ENCODE assay signal across 19 mouse cellular contexts in the genomic region with DNA sequence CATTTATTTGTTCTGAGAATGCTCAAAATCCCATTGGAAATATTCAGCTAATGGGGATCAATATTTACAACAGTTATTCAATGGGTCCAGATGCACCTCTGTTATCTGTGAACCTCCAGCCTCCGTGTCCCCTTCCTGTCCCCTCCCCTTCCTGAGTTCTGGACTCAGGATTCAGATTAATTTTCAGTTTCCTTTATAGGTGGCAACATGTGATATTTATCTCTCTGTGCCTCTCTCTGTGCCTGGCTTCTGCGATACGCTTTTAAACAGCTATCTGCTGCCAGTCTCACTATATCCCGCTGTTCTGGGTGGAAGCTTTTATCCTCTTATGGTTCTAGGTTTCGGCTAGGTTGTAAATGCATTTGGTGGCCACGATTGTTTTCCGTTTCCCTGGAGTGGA. TPM values are rescaled to one million over a fixed set of nuclear protein-coding genes. Genes with fewer than 3 reads are reported as not detected.
A peak's percentile ranks its signal among the peaks of the same experiment; 100 is the strongest.
DNase-seq lines count a peak whose midpoint lies in the region; ATAC-seq and TF ChIP-seq lines count a peak whose summit lies in the region.
"Had no signal": no experiment of that assay in that cellular context is flagged by ENCODE, and none has a peak within 500 bp of the region (broad histone marks: within the 10 kb centered on the region; RNA-seq: fewer than 3 reads in every experiment).

No protein-coding gene starts in this region.

- no peak overlapping the region for H3K4me3 ChIP-seq in kidney, adult 2 months (ENCODE audit: insufficient read depth, low read depth, low read length)
- H3K4me3 ChIP-seq in kidney, embryonic 15.5 days (replicated peaks), result no peak overlapping the region
- no peak overlapping the region for H3K4me3 ChIP-seq in liver, embryonic 15.5 days (replicated peaks)
- H3K4me3 ChIP-seq: forebrain, embryonic 12.5 days; hindbrain, embryonic 12.5 days; midbrain, embryonic 13.5 days; neural tube, embryonic 13.5 days had no signal

- H3K27ac ChIP-seq in kidney, adult 2 months (ENCODE audit: insufficient read depth, low read depth, low read length), result no peak overlapping the region
- H3K27ac ChIP-seq in kidney, embryonic 15.5 days, result no peak overlapping the region
- no peak overlapping the region for H3K27ac ChIP-seq in liver, embryonic 15.5 days (replicated peaks)
- H3K27ac ChIP-seq: forebrain, embryonic 12.5 days; hindbrain, embryonic 12.5 days; midbrain, embryonic 13.5 days; neural tube, embryonic 13.5 days had no signal

- WGBS in kidney, adult 2 months, result 75% methylated on average over 7 of the region's 7 CpGs
- WGBS in kidney, embryonic 15.5 days, result 75% methylated on average over 7 of the region's 7 CpGs
- WGBS in liver, embryonic 15.5 days (ENCODE audit: insufficient replicate concordance), result 22% methylated on average over 7 of the region's 7 CpGs

- no peak for TF ChIP-seq CTCF in kidney, adult 2 months (conservative IDR thresholded peaks at IDR 0.05; ENCODE audit: insufficient read depth, insufficient read length, low read depth, low read length)

- H3K9ac ChIP-seq in kidney, embryonic 15.5 days, result no peak overlapping the region
- no peak overlapping the region for H3K9ac ChIP-seq in liver, embryonic 15.5 days
- H3K9ac ChIP-seq: forebrain, embryonic 12.5 days; hindbrain, embryonic 12.5 days; midbrain, embryonic 13.5 days; neural tube, embryonic 13.5 days had no signal

- H3K4me1 ChIP-seq in kidney, adult 2 months (ENCODE audit: control insufficient read depth, insufficient read depth, low read length), result no peaks in the 10 kb centered on the region
- H3K4me1 ChIP-seq in kidney, embryonic 15.5 days, result no peaks in the 10 kb centered on the region
- H3K4me1 ChIP-seq in liver, embryonic 15.5 days (replicated peaks), result peaks cover 6% of the 10 kb centered on the region; the same call in 1 of the 2 replicates
- H3K4me1 ChIP-seq: forebrain, embryonic 12.5 days; hindbrain, embryonic 12.5 days; midbrain, embryonic 13.5 days; neural tube, embryonic 13.5 days had no signal

- H3K27me3 ChIP-seq in kidney, adult 2 months (replicated peaks; ENCODE audit: control insufficient read depth, insufficient read depth, low read length), result no peaks in the 10 kb centered on the region
- no peaks in the 10 kb centered on the region for H3K27me3 ChIP-seq in kidney, embryonic 15.5 days
- no peaks in the 10 kb centered on the region for H3K27me3 ChIP-seq in liver, embryonic 15.5 days
- H3K27me3 ChIP-seq: forebrain, embryonic 12.5 days; hindbrain, embryonic 12.5 days; midbrain, embryonic 13.5 days; neural tube, embryonic 13.5 days had no signal

- no peak for TF ChIP-seq POLR2A in kidney, adult 2 months (IDR thresholded peaks at IDR 0.05; ENCODE audit: low read depth, low read length)

- no peak overlapping the region for H3K4me2 ChIP-seq in kidney, embryonic 15.5 days
- peak overlapping the region; percentile 43 for H3K4me2 ChIP-seq in liver, embryonic 15.5 days
- H3K4me2 ChIP-seq: forebrain, embryonic 12.5 days; hindbrain, embryonic 12.5 days; midbrain, embryonic 13.5 days; neural tube, embryonic 13.5 days had no signal

- ATAC-seq in kidney, embryonic 15.5 days (replicated peaks; ENCODE audit: low FRiP score), result no peak
- ATAC-seq in erythroid progenitor cell, adult 5-6 weeks (replicated peaks; ENCODE audit: low FRiP score, poor library complexity, severe bottlenecking), result 0 out of 2 replicates have a peak, but pooled peaks have one; percentile 5
- peak; percentile 57 for ATAC-seq in liver, embryonic 15.5 days (ENCODE audit: insufficient read depth)
- ATAC-seq in frontal cortex, adult (ENCODE audit: low TSS enrichment), result no peak
- ATAC-seq: midbrain, embryonic 13.5 days had no signal

- no peaks in the 10 kb centered on the region for H3K36me3 ChIP-seq in kidney, adult 2 months (ENCODE audit: control insufficient read depth, insufficient read depth, low read length)
- H3K36me3 ChIP-seq in kidney, embryonic 15.5 days, result no peaks in the 10 kb centered on the region
- no peaks in the 10 kb centered on the region for H3K36me3 ChIP-seq in liver, embryonic 15.5 days (replicated peaks)
- H3K36me3 ChIP-seq: forebrain, embryonic 12.5 days; G1E; hindbrain, embryonic 12.5 days; midbrain, embryonic 13.5 days; neural tube, embryonic 13.5 days had no signal

- intact Hi-C loops in heart, postnatal 10 days (cut with DNase I), result no loop called here

- DNase-seq in kidney, adult 2 months, result peak; percentile 20
- DNase-seq in 416B (ENCODE audit: low read depth), result peak; percentile 57
- DNase-seq in heart, postnatal 10 days, result no peak
- DNase-seq in thymus, postnatal 10 days (ENCODE audit: low spot score in 2 of 2), result no peak
- DNase-seq: adrenal gland, postnatal 36 days; cerebellum, adult 2 months; cerebellum, postnatal 36 days; gastrocnemius, postnatal 36 days; kidney, adult 8-10 months; thymus, postnatal 36 days had no signal

- H3K9me3 ChIP-seq in kidney, embryonic 15.5 days (replicated peaks), result no peaks in the 10 kb centered on the region
- no peaks in the 10 kb centered on the region for H3K9me3 ChIP-seq in liver, embryonic 15.5 days (replicated peaks)
- H3K9me3 ChIP-seq: forebrain, embryonic 12.5 days; G1E; hindbrain, embryonic 12.5 days; midbrain, embryonic 13.5 days; neural tube, embryonic 13.5 days had no signal

RNA-seq across cellular contexts. Expression of a gene that starts 38.8 kb away (rescaled TPM):
- polyA plus RNA-seq in kidney, adult 2 months (2012; rRNA removed), result 11.0 and 12.5 TPM in 2 replicates
- polyA plus RNA-seq in kidney, embryonic 15.5 days (2015; fragmentation: Nextera tagmentation; extraction: Ambion mirVana), result 3.9 and 5.2 TPM in 2 replicates
- 0.72 and 0.84 TPM in 2 replicates for total RNA-seq in erythroid progenitor cell, adult 5-6 weeks (2015; ENCODE audit: low replicate concordance)
- total RNA-seq in erythroid progenitor cell, adult 5-6 weeks (2017; ENCODE audit: low replicate concordance), result 1.1 and 1.2 TPM in 2 replicates
- polyA plus RNA-seq in liver, embryonic 15.5 days (2015; fragmentation: Nextera tagmentation; extraction: Ambion mirVana), result 0.46 and 0.63 TPM in 2 replicates
- total RNA-seq in heart, postnatal 10 days (2021), result 10 to 100 TPM; 53.8 to 62.2 TPM
- polyA plus RNA-seq: G1E had no signal

Comparison
In these comparisons a context has a peak if more than half of its experiments do, and no peak if none do; other contexts are left out.
1. DNase-seq: peak in kidney, adult 2 months (single experiment) and 416B (single experiment); none in heart, postnatal 10 days (0 of 2) and thymus, postnatal 10 days (0 of 2).
2. ATAC-seq: peak in erythroid progenitor cell, adult 5-6 weeks (single experiment) and liver, embryonic 15.5 days (single experiment); none in kidney, embryonic 15.5 days (single experiment) and frontal cortex, adult (single experiment).